Mouse (Mus musculus): Measurements from ENCODE around the gene Ly6g6c. TPM values are rescaled to one million over a fixed set of nuclear protein-coding genes. Genes with fewer than 3 reads are reported as not detected.

The Ly6g6c gene
- polyA plus RNA-seq, 1 experiment from 2014 or later: 181 TPM

GRCm38 (mm10) chr17:35094475-35095365 lies 29.5 kb downstream of the Ly6g6c start:
- Histone ChIP-seq H3K36me3 (peaks cover 88% of the 10 kb centered on the region), H3K9ac (no peak overlapping the region), H3K9me3 (no peaks in the 10 kb centered on the region), H3K4me1 (peaks cover 13% of the 10 kb centered on the region), H3K27ac (no peak overlapping the region), H3K27me3 (no peaks in the 10 kb centered on the region), H3K4me3 (no peak overlapping the region), H3K4me2 (no peak overlapping the region)
- ATAC-seq (ENCODE audit: insufficient number of reproducible peaks, low FRiP score, low TSS enrichment, low read depth): no peak
- WGBS: 92% methylated on average over 15 of the region's 15 CpGs

- no peaks in the 10 kb centered on the region for H3K9me3 ChIP-seq
- no peak for ATAC-seq (ENCODE audit: insufficient number of reproducible peaks, low FRiP score, low TSS enrichment, low read depth)
- no peak overlapping the region for H3K27ac ChIP-seq
- H3K4me2 ChIP-seq: no peak overlapping the region
- peaks cover 98% of the 10 kb centered on the region for H3K36me3 ChIP-seq
- H3K4me1 ChIP-seq: no peaks in the 10 kb centered on the region
- H3K9ac ChIP-seq: no peak overlapping the region
- 87% methylated on average over 12 of the region's 12 CpGs for WGBS
- no peaks in the 10 kb centered on the region for H3K27me3 ChIP-seq
- no peak overlapping the region for H3K4me3 ChIP-seq
Measured at GRCm38 (mm10) chr17:35096597-35096996, 31.4 kb downstream of the Ly6g6c start.

GRCm38 (mm10) chr17:35097164-35097655 lies 32.0 kb downstream of the Ly6g6c start:
- ATAC-seq (ENCODE audit: insufficient number of reproducible peaks, low FRiP score, low TSS enrichment, low read depth): no peak
- H3K36me3 ChIP-seq: peaks cover 100% of the 10 kb centered on the region
- H3K9ac ChIP-seq: 0 out of 2 replicates have a peak overlapping the region, but pooled peaks have one; percentile 2
- no peaks in the 10 kb centered on the region for H3K9me3 ChIP-seq
- H3K4me2 ChIP-seq: no peak overlapping the region
- 88% methylated on average over 12 of the region's 12 CpGs for WGBS
- H3K4me3 ChIP-seq: no peak overlapping the region
- no peak overlapping the region for H3K27ac ChIP-seq
- no peaks in the 10 kb centered on the region for H3K27me3 ChIP-seq
- no peaks in the 10 kb centered on the region for H3K4me1 ChIP-seq

GRCm38 (mm10) chr17:35100196-35100765 lies 35.1 kb downstream of the Ly6g6c start:
- Histone ChIP-seq H3K4me1 (no peaks in the 10 kb centered on the region), H3K36me3 (peaks cover 91% of the 10 kb centered on the region), H3K4me2 (no peak overlapping the region), H3K27ac (no peak overlapping the region), H3K9ac (no peak overlapping the region), H3K27me3 (no peaks in the 10 kb centered on the region), H3K9me3 (no peaks in the 10 kb centered on the region), H3K4me3 (no peak overlapping the region)
- 77% methylated on average over 10 of the region's 10 CpGs for WGBS
- no peak for ATAC-seq (ENCODE audit: insufficient number of reproducible peaks, low FRiP score, low TSS enrichment, low read depth)

- no peaks in the 10 kb centered on the region for H3K27me3 ChIP-seq
- no peak overlapping the region for H3K4me2 ChIP-seq
- H3K36me3 ChIP-seq: peaks cover 82% of the 10 kb centered on the region
- ATAC-seq (ENCODE audit: insufficient number of reproducible peaks, low FRiP score, low TSS enrichment, low read depth): no peak
- H3K9ac ChIP-seq: no peak overlapping the region
- H3K4me1 ChIP-seq: peaks cover 7% of the 10 kb centered on the region; the same call in 1 of the 2 replicates
- H3K4me3 ChIP-seq: no peak overlapping the region
- no peak overlapping the region for H3K27ac ChIP-seq
- 84% methylated on average over 11 of the region's 11 CpGs for WGBS
- no peaks in the 10 kb centered on the region for H3K9me3 ChIP-seq
Measured at GRCm38 (mm10) chr17:35101161-35101560, 36.0 kb downstream of the Ly6g6c start.

GRCm38 (mm10) chr17:35102299-35102698 lies 37.1 kb downstream of the Ly6g6c start:
- no peak for ATAC-seq (ENCODE audit: insufficient number of reproducible peaks, low FRiP score, low TSS enrichment, low read depth)
- H3K9ac ChIP-seq: no peak overlapping the region
- no peak overlapping the region for H3K27ac ChIP-seq
- H3K4me2 ChIP-seq: no peak overlapping the region
- H3K4me1 ChIP-seq: peaks cover 7% of the 10 kb centered on the region; the same call in 1 of the 2 replicates
- WGBS: 67% methylated on average over 8 of the region's 8 CpGs
- H3K36me3 ChIP-seq: peaks cover 71% of the 10 kb centered on the region
- no peaks in the 10 kb centered on the region for H3K27me3 ChIP-seq
- H3K4me3 ChIP-seq: no peak overlapping the region
- no peaks in the 10 kb centered on the region for H3K9me3 ChIP-seq

GRCm38 (mm10) chr17:35103221-35103690 lies 38.1 kb downstream of the Ly6g6c start:
- no peak overlapping the region for H3K27ac ChIP-seq
- no peak overlapping the region for H3K9ac ChIP-seq
- 75% methylated on average over 6 of the region's 6 CpGs for WGBS
- peaks cover 7% of the 10 kb centered on the region; the same call in 1 of the 2 replicates for H3K4me1 ChIP-seq
- H3K9me3 ChIP-seq: no peaks in the 10 kb centered on the region
- H3K36me3 ChIP-seq: peaks cover 61% of the 10 kb centered on the region
- no peak overlapping the region for H3K4me3 ChIP-seq
- no peaks in the 10 kb centered on the region for H3K27me3 ChIP-seq
- H3K4me2 ChIP-seq: no peak overlapping the region
- ATAC-seq (ENCODE audit: insufficient number of reproducible peaks, low FRiP score, low TSS enrichment, low read depth): no peak

GRCm38 (mm10) chr17:35104079-35104478 lies 38.9 kb downstream of the Ly6g6c start:
- peaks cover 53% of the 10 kb centered on the region for H3K36me3 ChIP-seq
- H3K9me3 ChIP-seq: no peaks in the 10 kb centered on the region
- H3K4me2 ChIP-seq: no peak overlapping the region
- no peak for ATAC-seq (ENCODE audit: insufficient number of reproducible peaks, low FRiP score, low TSS enrichment, low read depth)
- H3K4me3 ChIP-seq: no peak overlapping the region
- no peaks in the 10 kb centered on the region for H3K27me3 ChIP-seq
- no peak overlapping the region for H3K9ac ChIP-seq
- 87% methylated on average over 7 of the region's 7 CpGs for WGBS
- peaks cover 7% of the 10 kb centered on the region; the same call in 1 of the 2 replicates for H3K4me1 ChIP-seq
- no peak overlapping the region for H3K27ac ChIP-seq

- H3K4me1 ChIP-seq: peaks cover 7% of the 10 kb centered on the region; the same call in 1 of the 2 replicates
- H3K4me3 ChIP-seq: no peak overlapping the region
- H3K36me3 ChIP-seq: peaks cover 46% of the 10 kb centered on the region
- no peak overlapping the region for H3K9ac ChIP-seq
- no peak for ATAC-seq (ENCODE audit: insufficient number of reproducible peaks, low FRiP score, low TSS enrichment, low read depth)
- H3K4me2 ChIP-seq: no peak overlapping the region
- H3K9me3 ChIP-seq: no peaks in the 10 kb centered on the region
- no peaks in the 10 kb centered on the region for H3K27me3 ChIP-seq
- H3K27ac ChIP-seq: no peak overlapping the region
- whole genome bisulfite sequencing: 87% methylated on average over 6 of the region's 6 CpGs
Measured at GRCm38 (mm10) chr17:35104754-35105153, 39.6 kb downstream of the Ly6g6c start.

GRCm38 (mm10) chr17:35105740-35106389 lies 40.7 kb downstream of the Ly6g6c start:
- Histone ChIP-seq H3K36me3 (peaks cover 35% of the 10 kb centered on the region), H3K27me3 (no peaks in the 10 kb centered on the region), H3K9ac (no peak overlapping the region), H3K4me3 (no peak overlapping the region), H3K27ac (no peak overlapping the region; the same call in 1 of the 2 replicates), H3K4me2 (no peak overlapping the region), H3K4me1 (peaks cover 7% of the 10 kb centered on the region; the same call in 1 of the 2 replicates), H3K9me3 (no peaks in the 10 kb centered on the region)
- 22% methylated on average over 13 of the region's 13 CpGs for WGBS
- ATAC-seq (ENCODE audit: insufficient number of reproducible peaks, low FRiP score, low TSS enrichment, low read depth): no peak

GRCm38 (mm10) chr17:35106522-35106921 lies 41.3 kb downstream of the Ly6g6c start:
- no peaks in the 10 kb centered on the region for H3K27me3 ChIP-seq
- no peaks in the 10 kb centered on the region for H3K9me3 ChIP-seq
- H3K4me1 ChIP-seq: peaks cover 7% of the 10 kb centered on the region; the same call in 1 of the 2 replicates
- H3K27ac ChIP-seq: no peak overlapping the region
- H3K4me3 ChIP-seq: no peak overlapping the region
- 60% methylated on average over 3 of the region's 3 CpGs for WGBS
- no peak overlapping the region for H3K9ac ChIP-seq
- no peak overlapping the region for H3K4me2 ChIP-seq
- H3K36me3 ChIP-seq: peaks cover 28% of the 10 kb centered on the region
- ATAC-seq (ENCODE audit: insufficient number of reproducible peaks, low FRiP score, low TSS enrichment, low read depth): no peak
